Mouse (Mus musculus): ENCODE results near the gene Ttll12. TPM values are rescaled to one million over a fixed set of nuclear protein-coding genes. Genes with fewer than 3 reads are reported as not detected.
A peak's percentile ranks its signal among the peaks of the same experiment; 100 is the strongest.

Gene Ttll12
- polyA plus RNA-seq, 1 experiment from 2014 or later: 53.0 TPM

DNA sequence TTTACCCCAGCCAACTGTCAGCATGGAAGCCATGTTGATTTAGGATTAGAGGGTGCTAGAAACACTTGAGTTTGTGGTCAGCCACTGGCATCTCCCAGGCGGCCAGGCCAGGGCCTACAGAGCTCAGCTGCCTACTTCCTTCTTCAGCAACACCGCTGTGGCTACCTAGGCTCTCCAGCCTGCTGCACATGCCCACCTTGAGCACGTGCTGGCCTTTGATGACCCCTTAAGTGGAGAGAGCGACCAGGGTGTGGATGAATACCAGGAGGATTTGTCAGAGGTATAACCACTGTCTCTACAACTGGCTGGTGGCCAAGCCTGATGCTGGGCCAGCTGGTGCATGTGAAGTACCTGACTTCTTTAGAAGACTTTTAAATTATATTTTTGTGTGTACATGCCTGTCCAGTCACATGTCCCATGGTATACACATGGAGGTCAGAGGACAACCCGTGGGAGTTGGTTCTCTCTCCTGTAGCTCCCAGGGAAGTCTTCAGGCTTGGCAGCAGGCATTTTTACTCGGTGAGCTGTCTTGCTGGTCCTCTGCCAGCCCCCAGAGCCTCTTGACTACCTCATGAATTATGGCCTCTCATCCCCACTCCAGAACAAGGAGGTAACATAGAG lies 20.1 kb downstream of the Ttll12 start:
- ATAC-seq (peak; percentile 80), DNase-seq (ENCODE audit: low read depth, low spot score) (peak; percentile 83)
- CTCF ChIA-PET: interaction anchor here (0.8 to 1.6 kb wide), 3 partner anchors 9 to 18 kb away, joined by 3 to 5 read pairs (median 4); no protein-coding TSS in a partner anchor
- no peaks in the 10 kb centered on the region for H3K27me3 ChIP-seq
- POLR2A ChIA-PET: no interaction called here
- TF ChIP-seq CTCF (IDR thresholded peaks at IDR 0.05): no peak
- in situ Hi-C loops (cut with MboI; ENCODE audit: low pct_unique_long_range_greater_than_20kb): no loop called here

DNA sequence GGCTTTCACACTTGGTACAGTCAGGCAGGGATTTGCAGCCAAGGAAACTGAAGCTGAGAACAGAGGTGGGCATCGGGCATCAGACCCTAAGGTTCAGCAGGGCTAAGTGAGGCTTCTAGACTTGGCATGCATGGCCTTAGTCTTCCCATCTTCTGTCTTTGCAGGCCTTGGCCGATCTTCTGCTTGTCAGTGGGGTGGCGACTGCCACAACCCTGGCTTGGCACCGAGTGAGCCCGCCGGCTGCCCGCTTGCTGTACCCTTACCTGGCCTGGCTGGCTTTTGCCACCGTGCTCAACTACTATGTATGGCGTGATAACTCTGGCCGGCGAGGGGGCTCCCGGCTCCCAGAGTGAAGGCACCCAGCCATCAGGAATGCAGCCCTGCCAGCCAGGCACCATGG lies 21.4 kb downstream of the Ttll12 start:
- in situ Hi-C loops (cut with MboI; ENCODE audit: low pct_unique_long_range_greater_than_20kb): no loop called here
- ChIA-PET CTCF (no interaction called here), POLR2A (interaction anchor here (0.6 kb wide), 1 partner anchor 8 kb away, joined by 3 read pairs; no protein-coding TSS in a partner anchor)
- ATAC-seq (no peak), DNase-seq (ENCODE audit: low read depth, low spot score) (no peak)
- no peak for TF ChIP-seq CTCF (IDR thresholded peaks at IDR 0.05)
- H3K27me3 ChIP-seq: no peaks in the 10 kb centered on the region

DNA sequence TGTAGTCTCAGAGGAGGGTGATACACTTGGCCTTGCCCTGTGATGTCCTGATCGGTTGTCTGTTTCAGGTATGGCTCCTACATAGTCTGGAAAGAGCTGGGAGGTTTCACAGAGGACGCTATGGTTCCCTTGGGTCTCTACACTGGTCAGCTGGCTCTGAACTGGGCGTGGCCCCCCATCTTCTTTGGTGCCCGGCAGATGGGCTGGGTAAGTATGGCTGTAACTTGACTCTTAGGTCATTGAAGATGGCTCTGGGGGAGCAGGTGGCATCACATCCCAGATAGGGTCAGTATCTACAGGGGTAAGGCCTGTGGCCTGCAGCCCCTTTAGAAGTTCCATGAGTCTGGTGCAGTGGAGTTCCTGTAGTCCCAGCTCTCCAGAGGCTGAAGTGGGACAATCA lies 22.8 kb downstream of the Ttll12 start:
- in situ Hi-C loops (cut with MboI; ENCODE audit: low pct_unique_long_range_greater_than_20kb): no loop called here
- no peak for ATAC-seq
- POLR2A ChIA-PET: no interaction called here

DNA sequence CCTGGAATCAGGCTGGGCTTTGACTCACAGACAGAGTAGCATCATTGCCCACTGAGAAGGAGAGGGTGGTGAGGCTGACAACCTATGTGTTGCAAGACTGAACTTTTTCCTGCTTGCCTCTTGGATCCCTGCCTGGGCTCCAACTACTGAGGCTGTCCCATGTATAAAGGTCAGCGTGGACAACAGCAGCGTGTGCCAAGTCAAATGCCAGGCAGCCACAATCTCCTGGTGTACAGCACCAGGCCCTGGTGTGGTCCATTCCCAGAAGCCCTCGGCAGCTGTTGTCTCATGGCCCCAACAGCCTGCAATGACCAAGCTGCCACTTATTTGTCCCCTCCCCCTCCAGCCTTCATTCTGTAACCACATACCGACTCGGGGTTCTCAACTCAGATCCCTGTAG lies 23.3 kb downstream of the Ttll12 start:
- no peak for TF ChIP-seq CTCF (IDR thresholded peaks at IDR 0.05)
- DNase-seq (ENCODE audit: low read depth, low spot score) (no peak), ATAC-seq (peak; percentile 9)
- POLR2A ChIA-PET: no interaction called here
- in situ Hi-C loops (cut with MboI; ENCODE audit: low pct_unique_long_range_greater_than_20kb): no loop called here
- no peaks in the 10 kb centered on the region for H3K27me3 ChIP-seq
- CTCF ChIA-PET: interaction anchor here (1.1 kb wide), 1 partner anchor 12 kb away, joined by 3 read pairs; no protein-coding TSS in a partner anchor

More for the DNA sequence above, 22.8 kb downstream of the Ttll12 start:
- H3K27me3 ChIP-seq: no peaks in the 10 kb centered on the region
- DNase-seq (ENCODE audit: low read depth, low spot score): no peak
- TF ChIP-seq CTCF (IDR thresholded peaks at IDR 0.05): no peak
- CTCF ChIA-PET: interaction anchor here (1.1 kb wide), 1 partner anchor 13 kb away, joined by 3 read pairs; no protein-coding TSS in a partner anchor

DNA sequence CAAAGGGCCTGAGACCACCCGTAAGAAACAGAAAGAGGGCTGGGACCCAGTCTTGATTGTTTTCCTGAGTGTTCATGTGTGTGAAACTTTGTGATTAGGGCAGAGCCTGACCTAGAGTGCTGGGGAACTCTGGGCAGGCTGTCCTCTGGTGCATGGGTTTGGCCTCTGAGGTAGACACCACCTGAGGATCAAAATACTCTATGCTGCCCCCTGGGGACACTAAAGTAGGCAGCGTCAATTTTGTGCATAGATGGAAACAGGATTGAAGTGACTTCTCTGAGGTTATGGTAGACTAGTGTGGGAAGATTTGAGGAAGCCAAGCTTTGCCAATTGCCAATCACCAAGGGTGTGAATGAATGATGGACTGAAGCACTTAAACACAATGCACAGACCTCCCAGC lies 24.3 kb downstream of the Ttll12 start:
- CTCF ChIA-PET: interaction anchor here (0.9 to 1.2 kb wide), 3 partner anchors 11 to 24 kb away, joined by 3 read pairs; no protein-coding TSS in a partner anchor
- H3K27me3 ChIP-seq: no peaks in the 10 kb centered on the region
- POLR2A ChIA-PET: interaction anchor here (0.5 kb wide), 1 partner anchor 381 kb away, joined by 5 read pairs; no protein-coding TSS in a partner anchor
- no peak for DNase-seq (ENCODE audit: low read depth, low spot score)
- no peak for ATAC-seq
- TF ChIP-seq CTCF (IDR thresholded peaks at IDR 0.05): no peak
- in situ Hi-C loops (cut with MboI; ENCODE audit: low pct_unique_long_range_greater_than_20kb): no loop called here

DNA sequence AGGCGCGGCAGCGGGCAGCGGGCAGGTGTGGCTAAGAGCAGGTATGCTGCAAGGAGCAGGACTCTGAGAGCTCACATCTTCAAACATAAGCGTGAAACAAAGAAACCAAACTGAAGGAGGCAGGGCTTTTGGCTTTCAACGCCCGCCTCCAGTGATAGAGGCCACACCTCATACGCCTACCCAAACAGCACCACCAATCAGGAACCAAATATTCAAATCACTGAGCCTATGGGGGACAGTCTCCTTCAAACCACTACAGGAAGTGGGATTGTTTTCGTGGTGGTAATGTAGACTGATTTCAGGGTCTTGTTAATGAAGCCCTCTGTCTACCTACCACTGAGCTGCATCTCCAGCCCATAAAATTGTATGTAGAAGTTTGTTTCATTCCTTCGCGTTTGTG lies 25.3 kb downstream of the Ttll12 start:
- in situ Hi-C loops (cut with MboI; ENCODE audit: low pct_unique_long_range_greater_than_20kb): no loop called here
- no peaks in the 10 kb centered on the region for H3K27me3 ChIP-seq
- no peak for TF ChIP-seq CTCF (IDR thresholded peaks at IDR 0.05)
- ChIA-PET CTCF (interaction anchor here (1.0 to 1.2 kb wide), 2 partner anchors 12 to 25 kb away, joined by 3 read pairs; no protein-coding TSS in a partner anchor), POLR2A (no interaction called here)
- ATAC-seq: no peak
- DNase-seq (ENCODE audit: low read depth, low spot score): no peak

DNA sequence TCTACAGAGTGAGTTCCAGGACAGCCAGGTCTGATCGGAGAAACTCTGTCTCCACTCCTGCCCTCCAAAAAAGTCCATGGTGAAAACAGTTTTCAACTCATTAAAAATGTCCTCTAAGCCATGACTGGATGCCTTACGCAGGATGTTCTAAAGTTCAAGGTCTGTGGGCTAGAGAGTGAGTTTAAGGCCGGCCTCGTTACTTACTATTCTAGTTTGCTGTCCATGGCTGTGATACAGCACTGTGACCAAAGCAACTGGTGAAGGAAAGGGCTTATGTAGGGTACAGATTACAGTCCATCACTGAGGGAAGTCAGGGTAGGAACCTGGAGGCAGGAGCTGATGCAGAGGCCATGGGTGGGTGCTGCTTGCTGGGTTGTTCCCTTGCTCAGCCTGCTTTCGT lies 26.4 kb downstream of the Ttll12 start:
- no peaks in the 10 kb centered on the region for H3K27me3 ChIP-seq
- TF ChIP-seq CTCF (IDR thresholded peaks at IDR 0.05): no peak
- in situ Hi-C loops (cut with MboI; ENCODE audit: low pct_unique_long_range_greater_than_20kb): no loop called here
- POLR2A ChIA-PET: no interaction called here
- CTCF ChIA-PET: no interaction called here
- ATAC-seq (no peak), DNase-seq (ENCODE audit: low read depth, low spot score) (no peak)

DNA sequence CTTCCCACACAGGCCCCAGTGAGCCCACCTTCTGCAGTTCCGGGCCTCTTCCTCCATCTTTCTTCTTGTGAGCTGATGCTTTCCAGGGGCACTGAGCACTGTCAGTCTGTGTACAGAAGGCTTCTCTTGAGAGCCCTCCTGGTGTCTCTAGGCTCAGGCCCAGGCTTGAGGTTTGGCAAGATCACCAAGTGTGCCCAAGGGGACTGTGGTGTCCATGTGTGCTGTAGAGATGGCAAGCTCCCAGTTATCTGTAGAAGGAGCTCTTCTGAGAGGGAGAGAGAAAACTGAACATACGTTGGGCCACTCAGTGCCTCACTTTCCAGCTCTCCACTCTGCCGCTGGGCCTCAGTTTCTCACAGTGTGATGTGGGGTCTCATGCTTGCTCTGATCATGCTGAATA lies 27.2 kb downstream of the Ttll12 start:
- POLR2A ChIA-PET: interaction anchor here (0.5 kb wide), 1 partner anchor 401 kb away, joined by 3 read pairs; no protein-coding TSS in a partner anchor
- no peaks in the 10 kb centered on the region for H3K27me3 ChIP-seq
- CTCF ChIA-PET: no interaction called here
- no peak for ATAC-seq
- TF ChIP-seq CTCF (IDR thresholded peaks at IDR 0.05): no peak
- in situ Hi-C loops (cut with MboI; ENCODE audit: low pct_unique_long_range_greater_than_20kb): no loop called here
- no peak for DNase-seq (ENCODE audit: low read depth, low spot score)

DNA sequence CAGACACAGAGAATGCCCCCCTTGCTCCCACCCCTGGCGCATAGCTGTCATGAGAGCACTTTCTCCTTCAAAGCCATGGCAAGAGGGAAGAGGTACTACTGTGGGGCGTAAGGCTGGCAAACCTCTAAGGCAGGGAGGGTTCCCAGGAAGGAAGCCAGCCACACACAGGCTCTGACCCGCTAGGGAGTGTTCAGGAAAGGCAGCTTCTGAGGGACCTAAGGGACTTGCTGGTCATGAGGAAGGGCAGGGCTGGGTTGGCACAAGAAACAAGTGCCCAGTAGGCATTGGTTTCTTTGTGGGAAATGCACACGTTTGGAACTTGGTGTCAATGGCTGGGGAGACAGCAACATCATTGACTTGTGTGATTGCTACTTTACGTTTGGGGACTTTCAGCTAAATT lies 29.0 kb downstream of the Ttll12 start:
- ChIA-PET CTCF (interaction anchor here (0.8 kb wide), 1 partner anchor 13 kb away, joined by 3 read pairs; no protein-coding TSS in a partner anchor), POLR2A (interaction anchor here (0.6 kb wide), 1 partner anchor 8 kb away, joined by 3 read pairs; no protein-coding TSS in a partner anchor)
- no peak for ATAC-seq
- TF ChIP-seq CTCF (IDR thresholded peaks at IDR 0.05): no peak
- no peaks in the 10 kb centered on the region for H3K27me3 ChIP-seq
- in situ Hi-C loops (cut with MboI; ENCODE audit: low pct_unique_long_range_greater_than_20kb): no loop called here
- DNase-seq (ENCODE audit: low read depth, low spot score): no peak

DNA sequence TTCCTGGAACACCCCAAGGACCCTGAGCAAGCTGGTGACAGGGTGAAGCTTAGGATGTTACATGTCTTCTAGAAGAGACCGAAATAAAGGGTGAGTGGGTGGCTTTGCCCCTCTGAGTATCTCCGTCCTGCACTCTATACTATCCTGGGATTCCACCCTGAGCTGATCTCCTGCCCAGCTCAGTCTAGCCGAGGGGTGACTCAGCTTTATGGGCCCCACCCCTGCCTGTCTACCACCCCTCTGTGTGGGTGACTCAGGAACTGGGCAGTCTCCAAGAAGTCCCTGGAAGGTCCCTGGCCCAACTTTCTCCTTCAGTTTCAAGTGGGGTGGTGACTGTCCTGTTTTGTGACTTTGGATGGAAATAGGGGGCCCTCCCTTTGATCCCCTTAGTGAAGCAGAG lies 29.5 kb downstream of the Ttll12 start:
- ChIA-PET POLR2A (no interaction called here), CTCF (interaction anchor here (0.8 kb wide), 1 partner anchor 13 kb away, joined by 3 read pairs; no protein-coding TSS in a partner anchor)
- ATAC-seq (peak; percentile 77), DNase-seq (ENCODE audit: low read depth, low spot score) (peak; percentile 51)
- H3K27me3 ChIP-seq: no peaks in the 10 kb centered on the region
- TF ChIP-seq CTCF (IDR thresholded peaks at IDR 0.05): no peak
- in situ Hi-C loops (cut with MboI; ENCODE audit: low pct_unique_long_range_greater_than_20kb): no loop called here

Measured in Patski (cell line).